Mouse (Mus musculus): ENCODE measurements around the gene Dnajb3. TPM values are rescaled to one million over a fixed set of nuclear protein-coding genes. Genes with fewer than 3 reads are reported as not detected.
A peak's percentile ranks its signal among the peaks of the same experiment; 100 is the strongest.
"Not testable (repeated sequence)": the region's sequence is repeated elsewhere in the genome, so short reads cannot be mapped to it uniquely, and the experiment has no call there.

Dnajb3 gene
- total RNA-seq, 2 experiments from 2014 or later = 0.28 TPM; not detected in 1

GRCm38 (mm10) chr1:88215466-88216380 lies 10.1 kb upstream of the Dnajb3 start:
- DNase-seq = peak in 1 of 2 experiments; percentile 1

DNA sequence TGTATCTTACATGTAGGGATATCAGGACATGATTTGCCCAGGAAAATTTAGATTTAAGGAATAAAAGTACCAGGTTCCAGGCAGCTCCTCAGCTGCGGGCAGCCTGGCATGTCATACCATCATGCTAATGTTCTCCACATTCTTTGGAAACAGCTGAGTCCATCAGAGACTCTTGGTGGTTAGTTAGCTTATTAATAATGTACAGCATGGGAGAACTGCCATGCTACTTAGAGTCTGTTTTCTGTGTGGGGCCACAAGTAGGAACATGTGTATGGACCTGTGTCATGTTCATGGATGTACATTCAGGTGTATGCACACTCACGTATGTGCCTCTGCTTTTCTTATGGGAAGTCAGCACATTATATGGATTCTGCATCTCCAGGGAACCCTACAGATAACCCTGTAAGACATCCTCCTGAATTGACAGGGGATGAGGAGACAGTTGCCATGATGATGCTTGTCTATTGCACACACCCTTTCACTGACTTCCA lies 8.9 kb upstream of the Dnajb3 start:
- peak in 1 of 2 experiments; percentile 3 for DNase-seq

DNA sequence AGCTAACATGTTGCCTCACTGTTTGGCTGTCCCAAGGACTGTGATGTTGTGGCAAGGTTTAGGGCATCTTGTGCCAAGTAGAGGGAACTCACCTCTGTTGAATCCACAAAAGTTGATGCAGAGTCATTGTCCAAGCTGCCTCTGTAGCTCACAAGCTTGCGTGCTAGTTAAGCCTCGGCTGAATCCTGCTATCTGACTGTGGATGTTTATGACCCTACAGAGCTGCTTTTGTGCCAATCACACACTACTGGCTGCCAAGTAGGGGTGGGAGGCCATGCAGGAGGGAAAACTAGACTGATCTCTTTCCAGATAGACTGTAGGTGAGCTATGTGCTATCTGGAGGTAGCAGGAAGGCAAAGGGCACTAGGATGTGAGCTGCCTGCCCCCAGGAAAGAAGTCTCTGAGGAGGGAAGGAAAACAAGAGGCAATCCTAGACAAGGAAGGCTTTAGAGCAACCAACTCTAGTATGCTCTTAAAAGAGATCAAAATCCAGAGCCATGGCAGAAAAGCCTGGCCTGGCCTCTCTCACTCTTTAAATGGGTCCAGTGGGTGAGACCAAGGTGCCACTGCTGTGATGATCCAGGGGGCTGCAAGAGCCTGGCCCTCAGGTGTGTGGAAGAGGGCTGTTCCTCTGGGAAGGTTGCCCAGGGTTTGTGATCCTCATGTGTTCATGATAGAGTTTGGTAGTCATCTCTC lies 8.3 kb upstream of the Dnajb3 start:
- DNase-seq = peak; percentile 11 to 20

- DNase-seq = no peak
Measured at GRCm38 (mm10) chr1:88213061-88213460, 7.5 kb upstream of the Dnajb3 start.

GRCm38 (mm10) chr1:88212341-88213045 lies 6.9 kb upstream of the Dnajb3 start:
- peak in 1 of 2 experiments; percentile 4 for DNase-seq

DNA sequence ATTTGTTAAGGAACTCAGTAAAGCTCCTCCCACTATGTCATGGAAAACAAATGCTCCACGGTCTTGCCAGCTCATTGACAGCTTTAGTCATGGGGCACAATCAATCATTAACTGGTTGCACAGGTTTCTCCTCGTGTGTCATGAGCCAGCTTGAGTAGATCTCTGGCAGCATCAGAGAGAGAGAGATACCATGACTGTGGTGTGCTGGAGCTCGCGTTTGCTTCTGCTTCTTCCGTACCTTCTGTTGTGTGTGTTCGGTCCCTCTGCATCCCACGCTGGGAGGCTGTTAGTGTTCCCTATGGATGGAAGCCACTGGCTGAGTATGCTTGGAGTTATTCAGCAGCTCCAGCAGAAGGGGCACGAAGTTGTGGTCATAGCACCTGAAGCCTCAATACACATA lies 6.2 kb upstream of the Dnajb3 start, which contains the start of gene Ugt1a1:
Ugt1a1 (plus strand) TSS at position 148 of the 400 bp plus-strand sequence.
- DNase-seq = no peak

- no peak for DNase-seq
Measured at GRCm38 (mm10) chr1:88206843-88207479, 1.4 kb upstream of the Dnajb3 start.

- DNase-seq = no peak
Measured at GRCm38 (mm10) chr1:88200456-88200855, 5.1 kb downstream of the Dnajb3 start, which contains the start of gene Ugt1a2. Gene Ugt1a2 (plus strand): TSS chr1:88200601.

GRCm38 (mm10) chr1:88199996-88200395 lies 5.6 kb downstream of the Dnajb3 start:
- no peak for DNase-seq

GRCm38 (mm10) chr1:88197443-88197842 lies 8.1 kb downstream of the Dnajb3 start:
- DNase-seq = no peak

DNA sequence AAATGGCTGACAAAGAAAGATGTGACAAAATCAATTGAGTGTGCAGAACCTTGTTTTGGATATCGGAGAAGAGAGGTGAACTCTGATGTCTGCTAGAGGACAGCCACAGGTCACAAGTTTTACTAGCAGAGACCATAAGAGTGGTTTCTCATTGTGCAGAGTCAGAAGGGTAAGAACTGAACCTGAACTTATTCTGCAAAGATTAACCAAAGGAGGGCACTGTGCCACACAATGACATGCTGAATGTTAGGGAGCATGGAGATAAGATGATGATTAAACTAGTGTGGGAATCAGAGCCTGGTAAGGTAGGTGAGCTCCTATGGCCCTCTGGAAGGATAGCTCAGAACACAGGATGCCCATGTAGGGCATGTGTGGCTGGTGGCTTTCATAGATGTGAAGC lies 9.9 kb downstream of the Dnajb3 start:
- DNase-seq = no peak

GRCm38 (mm10) chr1:88192136-88192535 lies 13.4 kb downstream of the Dnajb3 start:
- DNase-seq = no peak

DNA sequence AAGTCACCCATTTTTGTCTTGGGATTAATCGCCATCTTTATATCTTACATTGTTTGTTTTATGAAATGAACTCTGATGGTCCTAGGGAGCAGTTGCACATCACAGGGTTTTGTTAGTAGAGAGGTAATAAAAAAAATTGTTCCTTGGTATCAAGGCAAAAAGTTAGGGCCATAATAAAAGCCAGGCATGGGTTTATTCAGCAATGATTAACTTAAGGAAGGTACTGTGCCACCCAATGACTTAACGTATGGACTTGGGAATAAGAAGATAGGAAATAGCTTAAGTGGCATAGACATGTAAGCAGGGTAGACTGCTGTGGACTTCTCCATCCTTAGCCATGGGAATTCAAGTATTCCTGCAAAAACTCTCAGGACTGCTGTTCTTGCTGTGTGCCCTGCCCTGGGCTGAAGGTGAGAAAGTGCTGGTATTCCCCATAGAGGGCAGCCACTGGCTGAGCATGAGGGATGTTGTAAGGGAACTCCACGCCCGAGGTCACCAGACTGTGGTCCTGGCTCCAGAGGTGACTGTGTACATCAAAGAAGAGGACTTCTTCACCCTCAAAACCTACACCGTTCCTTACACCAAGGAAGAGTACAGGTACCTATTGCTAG lies 19.2 kb downstream of the Dnajb3 start:
- DNase-seq = no peak

DNA sequence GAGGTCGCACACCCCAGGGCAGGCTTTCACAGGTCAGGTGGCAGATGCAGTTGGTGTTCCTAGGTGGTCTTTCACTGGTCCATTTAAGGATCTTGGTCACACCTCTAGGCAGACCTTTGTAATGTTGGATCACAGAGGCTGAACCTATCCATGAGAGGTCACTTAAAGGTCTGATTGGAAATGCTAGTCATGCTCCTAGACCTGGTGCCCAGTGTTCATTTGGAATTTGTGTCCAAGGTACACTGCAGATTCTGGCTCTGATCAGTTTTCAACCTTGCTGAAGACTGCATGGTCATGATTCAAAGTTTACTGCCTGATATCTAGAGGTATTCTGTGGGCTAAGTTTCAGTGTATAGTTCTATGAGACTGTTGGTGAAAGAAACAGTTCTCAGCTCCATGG lies 25.9 kb downstream of the Dnajb3 start:
- DNase-seq = no peak

DNA sequence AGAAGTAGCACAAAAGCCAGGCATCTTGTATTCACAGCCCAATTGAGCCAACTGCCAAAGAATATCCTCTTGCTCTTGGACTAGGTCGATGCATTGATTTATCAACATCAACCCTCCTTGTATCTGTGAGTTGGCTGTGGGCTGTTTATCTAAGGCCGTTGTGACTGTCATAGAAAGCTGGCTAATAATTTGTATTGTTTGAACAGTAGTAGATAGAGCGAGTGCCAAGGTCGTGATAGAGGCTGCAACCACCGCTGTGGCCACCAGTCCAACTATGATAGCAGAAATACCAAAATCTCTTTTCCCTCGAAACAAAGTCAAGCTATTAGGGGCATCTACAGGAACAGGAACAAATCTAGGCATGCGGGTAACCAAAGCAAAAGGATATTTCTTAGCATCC lies 33.4 kb downstream of the Dnajb3 start:
- DNase-seq = not testable (repeated sequence)

DNA sequence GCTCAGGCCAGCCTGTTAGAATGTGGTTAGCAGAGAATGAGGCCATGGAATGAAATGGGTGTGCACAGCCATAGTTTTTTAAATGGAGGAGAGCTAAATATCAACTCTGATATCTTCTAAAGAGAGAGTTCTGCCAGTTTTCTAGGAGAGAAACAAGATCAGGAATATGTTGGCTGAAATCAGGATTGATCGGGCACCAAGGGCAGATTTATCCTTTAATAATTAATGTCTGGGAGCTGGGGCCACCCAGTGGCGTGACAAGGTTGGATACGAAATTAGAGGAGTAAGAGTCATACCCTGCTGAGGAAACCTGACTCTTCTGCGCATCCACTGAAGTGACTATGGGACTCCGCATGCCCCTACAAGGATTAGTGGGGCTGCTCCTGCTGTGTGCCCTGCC lies 39.9 kb downstream of the Dnajb3 start, which contains the start of gene Ugt1a5:
Ugt1a5 (plus strand) TSS at position 302 of the 400 bp plus-strand sequence.
- DNase-seq = no peak

DNA sequence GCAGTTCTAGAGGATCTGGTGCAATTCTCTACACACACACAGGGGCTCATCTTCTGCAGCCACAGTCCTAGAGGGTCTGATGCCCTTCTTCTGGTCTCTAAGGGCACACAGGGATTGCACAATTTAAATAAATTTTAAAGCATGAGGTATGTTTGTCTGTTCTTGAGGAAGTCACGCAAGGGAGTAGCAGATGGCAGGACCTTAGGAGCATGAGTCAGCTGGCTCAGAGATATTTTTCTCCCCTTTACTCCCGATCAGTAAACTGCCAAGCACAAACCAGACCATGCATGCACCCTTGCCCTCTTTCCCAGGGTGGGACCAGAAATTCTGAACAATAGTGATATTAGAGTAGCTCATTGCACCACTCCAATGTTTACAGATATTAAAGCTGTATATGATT lies 47.2 kb downstream of the Dnajb3 start:
- no peak for DNase-seq
